Mouse (Mus musculus) frontal cortex, postnatal 10 days (tissue): ENCODE data around the gene Pomgnt2.

Source experiments
- DNase-seq, 2 experiments: peaks; one replicate each; pipeline ENCODE4 v3.0.0; 2022; ENCODE audit warnings: low spot score in 2 of 2, mixed read lengths in 1 of 2

Gene Pomgnt2

GRCm38 (mm10) chr9:122012816-122013215, 15.9 kb upstream of the Pomgnt2 start:
- DNase-seq = no peak

GRCm38 (mm10) chr9:122010751-122011150, 13.8 kb upstream of the Pomgnt2 start:
- DNase-seq = no peak

GRCm38 (mm10) chr9:122008876-122009275, 12.0 kb upstream of the Pomgnt2 start:
- no peak for DNase-seq

- DNase-seq = no peak
These were observed 9.7 kb upstream of the Pomgnt2 start for GRCm38 (mm10) chr9:122006609-122007008.

GRCm38 (mm10) chr9:122006175-122006574, 9.3 kb upstream of the Pomgnt2 start:
- DNase-seq = no peak

- no peak for DNase-seq
These were observed 1.1 kb upstream of the Pomgnt2 start for GRCm38 (mm10) chr9:121997978-121998377.

- DNase-seq = peak; percentile 76 to 82
These were observed 1.3 kb downstream of the Pomgnt2 start for GRCm38 (mm10) chr9:121995508-121996131.

GRCm38 (mm10) chr9:121995077-121995476, 1.8 kb downstream of the Pomgnt2 start:
- no peak for DNase-seq

- DNase-seq = no peak
These were observed 3.9 kb downstream of the Pomgnt2 start for GRCm38 (mm10) chr9:121993047-121993446.

- DNase-seq = no peak
These were observed 5.9 kb downstream of the Pomgnt2 start for GRCm38 (mm10) chr9:121991041-121991440.

- no peak for DNase-seq
These were observed 7.4 kb downstream of the Pomgnt2 start for GRCm38 (mm10) chr9:121989536-121989935.

- DNase-seq = no peak
These were observed 8.0 kb downstream of the Pomgnt2 start for GRCm38 (mm10) chr9:121988910-121989309.

- peak; percentile 61 to 76 for DNase-seq
These were observed 12.1 kb downstream of the Pomgnt2 start for GRCm38 (mm10) chr9:121984465-121985461.

GRCm38 (mm10) chr9:121983504-121983903, 13.4 kb downstream of the Pomgnt2 start:
- peak; percentile 60 to 72 for DNase-seq

GRCm38 (mm10) chr9:121982665-121983064, 14.2 kb downstream of the Pomgnt2 start:
- DNase-seq = no peak

GRCm38 (mm10) chr9:121982214-121982613, 14.7 kb downstream of the Pomgnt2 start:
- DNase-seq = no peak

GRCm38 (mm10) chr9:121981466-121982105, 15.3 kb downstream of the Pomgnt2 start:
- no peak for DNase-seq

- DNase-seq = no peak
These were observed 15.9 kb downstream of the Pomgnt2 start for GRCm38 (mm10) chr9:121981046-121981445.

- no peak for DNase-seq
These were observed 21.6 kb downstream of the Pomgnt2 start for GRCm38 (mm10) chr9:121975321-121975720.

- no peak for DNase-seq
These were observed 22.5 kb downstream of the Pomgnt2 start for GRCm38 (mm10) chr9:121974141-121974986.

- DNase-seq = no peak
These were observed 23.7 kb downstream of the Pomgnt2 start for GRCm38 (mm10) chr9:121973207-121973606.
